Mouse (Mus musculus) hindbrain, embryonic 12.5 days (tissue): Measurements from ENCODE around the gene D3Ertd751e. TPM values are rescaled to one million over a fixed set of nuclear protein-coding genes. Genes with fewer than 3 reads are reported as not detected.
A peak's percentile ranks its signal among the peaks of the same experiment; 100 is the strongest.

Experiments used
- ATAC-seq: fragments of 200-750 bp; cut with Nextera tagmentation; 2 replicates; pipeline ENCODE4 v1.8.0; 2017; ENCODE audit warnings: moderate TSS enrichment; ENCODE audit not compliant: low FRiP score
- H3K27ac ChIP-seq: fragments of 300-500 bp; sonication (generic); 2 replicates; pipeline ENCODE4 v1.5.1; 2016; ENCODE audit warnings: mild to moderate bottlenecking
- H3K27me3 ChIP-seq: fragments of 300-500 bp; sonication (generic); 2 replicates; pipeline ENCODE4 v1.6.1; 2016; ENCODE audit warnings: mild to moderate bottlenecking
- H3K36me3 ChIP-seq: fragments of 300-500 bp; sonication (generic); 2 replicates; pipeline ENCODE4 v1.6.1; 2016; ENCODE audit warnings: mild to moderate bottlenecking
- H3K4me1 ChIP-seq: fragments of 300-500 bp; sonication (generic); 2 replicates; pipeline ENCODE4 v1.6.1; 2016
- H3K4me2 ChIP-seq: fragments of 300-500 bp; sonication (generic); replicated peaks from 2 replicates; pipeline ENCODE4 v1.6.1; 2016; ENCODE audit warnings: mild to moderate bottlenecking
- H3K4me3 ChIP-seq: fragments of 300-500 bp; sonication (generic); 2 replicates; pipeline ENCODE4 v1.5.1; 2016; ENCODE audit warnings: mild to moderate bottlenecking
- H3K9ac ChIP-seq: fragments of 300-500 bp; sonication (generic); 2 replicates; pipeline ENCODE4 v1.6.1; 2016; ENCODE audit warnings: mild to moderate bottlenecking, moderate library complexity
- H3K9me3 ChIP-seq: fragments of 300-500 bp; sonication (generic); replicated peaks from 2 replicates; pipeline ENCODE4 v1.6.1; 2016; ENCODE audit warnings: mild to moderate bottlenecking
- WGBS: fragments of 180-500 bp; shearing (Covaris S2); methylation state at CpG from one replicate; pipeline ENCODE4 v1.1.7; 2016; 5-methylcytosine and 5-hydroxymethylcytosine counted together
- polyA plus RNA-seq: library from polyadenylated mRNA; unstranded; fragments of >200 nt; fragmentation: Nextera tagmentation; extraction: Ambion mirVana; gene quantifications from 2 replicates; pipeline ENCODE4 v1.2.1, GENCODE M21; 2016

D3Ertd751e gene
- polyA plus RNA-seq, result 20.8 and 20.9 TPM in 2 replicates

DNA sequence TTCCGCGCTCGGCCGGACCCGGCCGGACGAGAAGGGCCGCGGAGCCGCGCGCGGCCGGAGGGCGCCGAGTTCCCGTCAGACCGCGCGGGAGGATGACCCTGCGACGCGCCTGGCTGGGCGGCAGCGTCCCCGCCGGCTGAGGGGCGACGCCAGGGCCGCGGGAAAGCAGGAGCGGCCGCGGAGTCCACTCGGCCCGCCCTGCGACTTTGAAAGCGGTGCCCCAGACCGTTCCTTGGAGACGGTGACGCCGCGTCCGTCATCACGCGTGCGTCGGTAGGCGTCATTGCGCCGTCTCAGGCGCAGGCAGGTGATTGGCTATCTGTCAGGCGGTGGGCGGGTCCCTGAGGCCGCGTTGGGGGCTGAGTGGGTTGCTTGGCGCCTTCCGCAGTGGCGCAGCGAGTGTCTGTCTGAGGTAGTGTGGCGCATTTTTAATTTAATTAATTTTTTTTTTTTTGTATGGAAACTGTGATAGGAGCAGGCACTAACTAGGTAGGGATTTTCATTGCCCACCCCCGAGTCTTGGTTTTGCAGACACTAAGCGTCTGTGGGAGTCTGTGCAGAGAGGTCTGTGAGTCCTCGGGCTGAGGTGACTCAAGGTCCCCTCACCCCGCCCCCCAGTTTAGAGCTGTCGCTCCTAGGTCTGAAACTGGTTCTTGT lies at the start of gene D3Ertd751e, which contains the start of gene Sclt1:
Gene D3Ertd751e (plus strand): TSS at position 334 of the 657 bp plus-strand sequence.
Gene Sclt1 (minus strand): TSS at position 237 of the 657 bp plus-strand sequence.
- peak within 1 kb of the TSS; percentile 69 for H3K4me2 ChIP-seq
- H3K4me3 ChIP-seq, result peak within 1 kb of the TSS; percentile 88
- H3K27me3 ChIP-seq, result no peaks in the 10 kb centered on the region
- ATAC-seq, result peak; percentile 99
- no peaks in the 10 kb centered on the region for H3K36me3 ChIP-seq
- H3K27ac ChIP-seq, result peak within 1 kb of the TSS; percentile 96
- H3K9ac ChIP-seq, result peak within 1 kb of the TSS; percentile 89
- under 1% methylated on average over 51 of the region's 66 CpGs for WGBS
- H3K9me3 ChIP-seq, result no peaks in the 10 kb centered on the region
- H3K4me1 ChIP-seq, result peaks cover 13% of the 10 kb centered on the region

DNA sequence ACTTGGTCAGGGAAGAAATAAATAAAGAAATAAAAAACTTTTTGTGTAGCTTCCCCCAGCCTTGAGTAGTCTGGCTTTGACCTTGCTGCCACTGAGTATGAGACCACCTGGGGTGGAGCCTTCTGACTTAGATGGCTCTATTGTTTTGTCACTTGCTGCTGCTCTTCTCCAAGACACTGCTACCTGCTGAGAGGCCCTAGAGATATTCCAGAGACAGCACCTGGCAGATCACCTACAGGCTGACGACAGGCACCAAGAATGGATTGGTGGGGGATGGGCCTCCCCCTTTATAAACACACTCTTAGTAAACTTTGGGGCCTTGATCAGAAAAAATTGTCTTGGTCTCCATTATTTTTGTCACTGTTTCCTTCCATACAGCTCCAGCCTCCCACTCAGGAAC lies 46.7 kb upstream of the D3Ertd751e start:
- Histone ChIP-seq H3K27ac (no peak overlapping the region), H3K4me3 (no peak overlapping the region), H3K27me3 (no peaks in the 10 kb centered on the region), H3K4me1 (no peaks in the 10 kb centered on the region), H3K9ac (no peak overlapping the region), H3K36me3 (peaks cover 16% of the 10 kb centered on the region), H3K9me3 (no peaks in the 10 kb centered on the region), H3K4me2 (no peak overlapping the region)
- no peak for ATAC-seq
- 70% methylated on average over 1 of the region's 1 CpGs for WGBS

GRCm38 (mm10) chr3:41741601-41742277 lies 672 bp upstream of the D3Ertd751e start:
- under 1% methylated on average over 39 of the region's 39 CpGs for WGBS
- peak overlapping the region; percentile 96 for H3K27ac ChIP-seq
- H3K36me3 ChIP-seq, result no peaks in the 10 kb centered on the region
- no peaks in the 10 kb centered on the region for H3K9me3 ChIP-seq
- H3K9ac ChIP-seq, result peak overlapping the region; percentile 89
- H3K4me2 ChIP-seq, result peak overlapping the region; percentile 69
- peaks cover 13% of the 10 kb centered on the region for H3K4me1 ChIP-seq
- no peaks in the 10 kb centered on the region for H3K27me3 ChIP-seq
- peak overlapping the region; percentile 88 for H3K4me3 ChIP-seq
- no peak; the same call in 1 of the 2 replicates for ATAC-seq

GRCm38 (mm10) chr3:41743436-41743835 lies 1.0 kb downstream of the D3Ertd751e start:
- Histone ChIP-seq H3K4me2 (peak overlapping the region; percentile 60), H3K9me3 (no peaks in the 10 kb centered on the region), H3K36me3 (no peaks in the 10 kb centered on the region), H3K9ac (peak overlapping the region; percentile 10; the same call in 1 of the 2 replicates), H3K4me3 (no peak overlapping the region), H3K27ac (no peak overlapping the region), H3K4me1 (peaks cover 13% of the 10 kb centered on the region), H3K27me3 (no peaks in the 10 kb centered on the region)
- ATAC-seq, result no peak
- 51% methylated on average over 6 of the region's 6 CpGs for WGBS

DNA sequence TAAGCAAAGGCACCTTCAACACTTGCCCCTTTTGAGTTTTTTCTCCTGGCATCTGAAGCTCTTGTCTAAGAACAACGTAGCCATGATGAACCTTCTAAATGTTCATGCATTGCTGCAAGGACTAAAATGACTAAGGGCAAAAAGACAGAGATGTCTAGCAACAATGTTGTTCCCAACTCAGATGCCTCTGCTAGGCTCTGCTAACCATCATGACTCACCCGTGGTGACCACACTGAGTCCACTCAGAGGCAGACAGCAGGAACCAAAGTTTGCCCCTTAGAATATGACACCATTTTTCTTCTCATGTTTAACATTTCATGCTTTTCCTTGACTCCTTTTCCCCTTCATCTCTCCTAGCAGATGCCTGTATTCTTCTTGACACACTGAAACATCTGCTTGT lies 12.1 kb downstream of the D3Ertd751e start:
- H3K4me1 ChIP-seq, result no peaks in the 10 kb centered on the region
- ATAC-seq, result no peak
- H3K36me3 ChIP-seq, result 0 out of 2 replicates have a peak, but pooled peaks cover 5% of the 10 kb centered on the region
- no peak overlapping the region for H3K27ac ChIP-seq
- WGBS, result 77% methylated on average over 2 of the region's 2 CpGs
- H3K4me2 ChIP-seq, result no peak overlapping the region
- H3K4me3 ChIP-seq, result no peak overlapping the region
- no peaks in the 10 kb centered on the region for H3K27me3 ChIP-seq
- no peaks in the 10 kb centered on the region for H3K9me3 ChIP-seq
- no peak overlapping the region for H3K9ac ChIP-seq

DNA sequence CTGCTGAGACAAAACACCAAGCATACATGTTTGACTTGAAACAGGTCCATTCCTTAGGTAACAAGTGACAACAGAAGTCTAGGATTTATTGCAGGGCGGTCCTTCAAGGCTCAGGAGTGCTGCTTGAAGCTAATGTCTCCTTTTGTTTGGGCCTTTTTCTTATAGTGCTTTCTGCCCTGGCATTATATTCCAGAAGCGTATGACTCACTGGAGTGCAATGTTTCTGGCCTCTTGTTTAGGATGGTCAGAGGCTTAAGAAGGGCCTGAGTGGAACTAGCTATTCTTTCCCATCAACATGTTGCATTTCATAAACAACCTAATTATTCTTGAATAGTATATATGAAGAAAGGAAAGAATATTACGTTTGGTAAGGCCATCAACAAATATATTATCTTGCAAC lies 19.7 kb downstream of the D3Ertd751e start:
- H3K36me3 ChIP-seq, result 0 out of 2 replicates have a peak, but pooled peaks cover under 1% of the 10 kb centered on the region
- H3K4me1 ChIP-seq, result no peaks in the 10 kb centered on the region
- no peak overlapping the region for H3K9ac ChIP-seq
- no peaks in the 10 kb centered on the region for H3K27me3 ChIP-seq
- no peak for ATAC-seq
- H3K4me3 ChIP-seq, result no peak overlapping the region
- no peak overlapping the region for H3K4me2 ChIP-seq
- no peaks in the 10 kb centered on the region for H3K9me3 ChIP-seq
- WGBS, result 88% methylated on average over 3 of the region's 3 CpGs
- H3K27ac ChIP-seq, result no peak overlapping the region

- Histone ChIP-seq H3K27ac (no peak overlapping the region), H3K27me3 (no peaks in the 10 kb centered on the region), H3K36me3 (no peaks in the 10 kb centered on the region), H3K9me3 (no peaks in the 10 kb centered on the region), H3K9ac (no peak overlapping the region), H3K4me3 (no peak overlapping the region), H3K4me2 (no peak overlapping the region), H3K4me1 (no peaks in the 10 kb centered on the region)
- no peak for ATAC-seq
These were observed 70.0 kb downstream of the D3Ertd751e start for GRCm38 (mm10) chr3:41812447-41812846.

Other genes with a start within 250 kb of the D3Ertd751e start
- gene Jade1, start 186.9 kb upstream of the D3Ertd751e start, polyA plus RNA-seq, result 14.7 and 16.0 TPM in 2 replicates
- 30.5 and 30.6 TPM in 2 replicates for gene Sclt1, start 97 bp upstream of the D3Ertd751e start, polyA plus RNA-seq